Mouse (Mus musculus): ENCODE measurements around the gene Bcr.

The Bcr gene

GRCm38 (mm10) chr10:75184826-75185225, 124.4 kb downstream of the Bcr start:
- no peak for DNase-seq (ENCODE audit: low read depth)

DNA sequence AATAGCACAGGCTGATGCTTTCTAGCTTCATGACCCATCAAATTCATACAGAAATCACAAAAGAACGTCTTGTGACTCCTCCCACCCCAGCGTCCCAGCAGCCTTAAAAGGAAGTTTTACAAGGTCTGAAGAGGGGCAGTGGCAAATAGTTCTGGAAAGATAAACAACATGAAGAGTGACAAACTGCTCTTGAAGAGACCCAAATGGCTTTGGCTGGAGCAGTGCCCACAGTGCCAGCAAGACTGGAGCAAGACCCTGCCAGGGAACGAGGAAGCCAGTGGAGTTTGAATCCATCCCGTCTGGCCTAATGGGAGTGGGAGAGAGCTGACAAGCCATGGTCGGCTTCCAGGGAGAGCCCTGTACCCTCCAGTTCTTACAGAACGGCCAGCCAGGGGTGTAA, 126.2 kb downstream of the Bcr start:
- DNase-seq (ENCODE audit: low read depth), result no peak

- no peak for DNase-seq (ENCODE audit: low read depth)
Observed at GRCm38 (mm10) chr10:75187366-75188056, 127.1 kb downstream of the Bcr start.

GRCm38 (mm10) chr10:75191647-75192046, 131.3 kb downstream of the Bcr start:
- DNase-seq (ENCODE audit: low read depth), result peak; percentile 25

GRCm38 (mm10) chr10:75197817-75198216, 137.4 kb downstream of the Bcr start:
- DNase-seq (ENCODE audit: low read depth), result no peak

DNA sequence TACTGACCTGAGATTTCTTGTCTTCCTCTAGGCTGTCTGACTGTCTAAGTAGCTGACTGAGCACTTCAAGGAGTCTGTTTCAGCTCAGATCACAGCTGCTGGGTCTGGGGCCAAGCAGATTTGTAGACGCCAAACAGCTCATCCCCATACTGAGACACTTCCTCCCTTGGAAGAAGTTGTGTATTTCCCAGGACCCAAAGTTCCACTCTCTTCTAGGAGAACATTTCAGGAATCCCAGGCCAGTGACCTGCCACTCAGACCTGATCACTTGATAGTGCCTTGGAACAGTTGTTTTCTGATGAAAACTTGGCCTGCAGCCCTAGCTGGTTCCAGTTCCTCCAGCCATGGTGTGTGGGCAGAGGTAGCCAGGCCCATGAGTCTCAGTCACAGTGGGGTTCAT, 140.3 kb downstream of the Bcr start:
- no peak for DNase-seq (ENCODE audit: low read depth)

DNA sequence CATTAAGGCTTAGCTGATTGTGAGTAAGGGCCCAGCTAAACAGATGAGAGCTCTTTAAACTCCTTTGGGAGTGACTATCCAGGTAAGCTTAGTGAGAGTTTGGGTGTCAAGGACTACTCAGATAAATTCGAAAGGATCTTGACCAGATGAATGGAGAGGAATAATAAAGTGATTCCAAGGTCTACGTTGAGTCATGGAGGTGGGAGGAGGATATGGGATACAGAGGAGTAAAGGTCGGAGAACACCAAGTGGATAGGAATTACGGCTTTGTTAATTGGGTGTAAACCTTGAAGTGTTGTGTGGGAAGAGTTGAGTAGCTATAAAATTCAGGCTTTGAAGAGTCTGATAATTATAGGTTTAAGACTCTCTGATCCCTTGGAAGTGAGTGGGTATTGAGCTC, 145.8 kb downstream of the Bcr start:
- no peak for DNase-seq (ENCODE audit: low read depth)

DNA sequence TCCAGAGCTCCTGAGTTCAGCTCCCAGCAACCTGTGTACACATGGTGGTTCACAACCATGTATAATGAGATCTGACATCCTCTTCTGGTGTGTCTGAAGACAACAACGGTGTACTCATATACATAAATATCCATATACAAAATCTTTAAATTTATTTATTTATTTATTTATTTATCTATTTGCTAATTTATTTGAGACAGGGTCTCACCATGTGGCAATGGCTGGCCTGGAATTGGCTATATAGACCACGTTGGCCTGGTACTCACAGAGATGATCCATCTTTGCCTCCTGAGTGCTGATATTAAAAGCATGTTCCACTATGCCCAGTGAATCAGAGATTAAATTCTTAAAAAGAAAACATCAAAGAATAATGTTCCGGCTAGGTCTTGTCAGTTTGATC, 150.4 kb downstream of the Bcr start:
- DNase-seq (ENCODE audit: low read depth), result no peak

- DNase-seq (ENCODE audit: low read depth), result peak; percentile 99
Observed at GRCm38 (mm10) chr10:75211807-75212645, 151.6 kb downstream of the Bcr start, which contains the start of gene Specc1l. TSS of gene Specc1l (plus strand) at chr10:75212073.

GRCm38 (mm10) chr10:75212981-75213380, 152.6 kb downstream of the Bcr start:
- DNase-seq (ENCODE audit: low read depth), result no peak

- DNase-seq (ENCODE audit: low read depth), result no peak
Observed at GRCm38 (mm10) chr10:75220722-75221121, 160.3 kb downstream of the Bcr start.

- no peak for DNase-seq (ENCODE audit: low read depth)
Observed at GRCm38 (mm10) chr10:75221936-75222610, 161.7 kb downstream of the Bcr start.

GRCm38 (mm10) chr10:75222611-75222998, 162.2 kb downstream of the Bcr start:
- peak; percentile 58 for DNase-seq (ENCODE audit: low read depth)

DNA sequence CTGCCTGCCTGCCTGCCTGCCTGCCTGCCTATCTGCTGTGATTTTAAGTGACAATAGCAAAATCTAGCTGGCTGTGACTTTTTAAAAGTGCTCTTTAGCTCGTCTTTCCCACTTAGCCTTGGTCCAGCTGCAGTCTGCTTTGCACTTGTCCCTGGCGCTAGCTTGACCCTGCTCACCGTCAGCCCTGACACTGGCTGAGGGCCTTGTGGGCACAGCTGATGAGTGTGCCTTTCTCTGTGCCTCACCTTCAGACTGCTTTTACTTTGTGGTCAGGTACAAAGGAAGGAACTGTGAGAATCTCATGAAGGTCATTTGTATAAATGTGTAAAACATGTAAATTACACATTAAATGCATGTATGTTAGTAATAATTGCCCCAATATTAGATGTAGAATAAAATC, 163.8 kb downstream of the Bcr start:
- no peak for DNase-seq (ENCODE audit: low read depth)

DNA sequence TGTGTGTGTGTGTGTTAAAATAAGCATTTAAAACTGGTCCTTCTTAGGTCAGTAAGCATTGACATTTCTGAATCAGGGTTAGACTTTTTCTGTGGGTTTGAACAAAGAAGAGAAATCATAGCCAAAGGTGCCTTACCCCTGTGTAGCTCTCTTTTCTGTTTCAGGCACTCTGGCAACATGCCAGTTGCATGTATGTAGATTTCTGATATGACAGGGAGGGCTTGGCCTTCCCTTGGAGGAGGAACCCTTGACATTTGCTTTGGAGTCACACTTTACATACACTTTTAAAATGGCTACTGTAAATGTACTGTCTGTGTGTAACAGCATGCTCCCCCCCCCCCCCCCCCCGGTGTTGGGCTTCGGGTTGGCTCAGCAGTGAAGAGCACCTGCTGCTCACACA, 164.2 kb downstream of the Bcr start:
- peak; percentile 30 for DNase-seq (ENCODE audit: low read depth)

DNA sequence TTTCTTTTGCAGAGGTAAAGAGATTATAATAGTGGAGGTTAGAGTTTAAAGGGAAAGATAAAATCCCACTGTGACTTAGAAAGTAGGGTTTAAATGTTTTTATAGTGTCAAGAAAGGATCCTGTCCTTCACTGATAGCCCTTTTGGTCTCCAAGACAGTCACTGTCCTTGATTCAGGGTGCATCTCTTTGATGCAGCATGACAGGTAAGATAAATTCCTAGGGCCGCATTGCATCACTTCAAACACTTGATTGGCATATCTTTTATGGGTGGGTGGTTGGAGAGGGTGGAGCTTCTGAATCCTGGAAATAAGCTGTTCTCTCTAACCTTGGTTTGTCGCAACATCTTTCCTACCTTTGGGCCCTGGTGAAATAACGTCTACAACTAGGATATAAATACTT, 167.0 kb downstream of the Bcr start:
- no peak for DNase-seq (ENCODE audit: low read depth)

DNA sequence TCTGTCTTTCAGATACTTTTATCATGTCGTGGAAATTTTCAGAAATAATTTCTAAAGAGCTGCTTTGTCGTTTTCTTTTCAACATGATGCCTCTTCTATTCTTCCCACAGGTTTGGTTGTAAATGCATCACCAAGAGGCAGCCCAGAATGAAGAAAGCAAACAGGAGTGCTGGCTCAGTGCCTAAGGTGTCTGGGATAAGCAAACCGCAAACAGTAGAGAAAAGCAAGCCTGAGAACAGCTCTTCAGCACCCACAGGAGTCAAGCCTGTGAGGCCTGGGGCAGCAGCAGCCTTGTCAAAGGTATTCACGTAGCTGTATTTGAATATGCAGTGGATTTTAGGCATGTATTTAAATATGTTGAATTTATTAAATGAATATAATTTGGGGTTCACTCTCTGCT, 170.2 kb downstream of the Bcr start:
- no peak for DNase-seq (ENCODE audit: low read depth)

DNA sequence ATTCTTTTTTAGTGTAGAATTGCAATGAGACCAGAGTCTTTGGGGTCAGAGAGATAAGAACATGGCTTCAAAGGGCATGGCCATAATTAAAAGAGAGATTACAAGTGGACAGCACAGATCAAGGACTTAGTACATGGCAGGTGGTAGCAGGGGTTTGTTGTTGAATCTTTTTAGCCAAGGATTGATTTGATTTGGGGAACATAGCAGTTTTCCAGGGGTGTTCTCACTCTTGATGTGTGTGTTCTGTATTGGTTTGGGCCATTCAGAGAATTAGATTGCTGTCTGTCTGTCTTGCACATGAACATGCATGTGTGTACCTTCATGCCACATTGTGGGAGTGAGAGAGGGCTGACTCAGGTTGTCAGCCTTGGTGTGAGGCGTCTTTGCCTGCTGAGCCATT, 171.5 kb downstream of the Bcr start:
- no peak for DNase-seq (ENCODE audit: low read depth)

GRCm38 (mm10) chr10:75232612-75233155, 172.3 kb downstream of the Bcr start:
- DNase-seq (ENCODE audit: low read depth), result no peak

DNA sequence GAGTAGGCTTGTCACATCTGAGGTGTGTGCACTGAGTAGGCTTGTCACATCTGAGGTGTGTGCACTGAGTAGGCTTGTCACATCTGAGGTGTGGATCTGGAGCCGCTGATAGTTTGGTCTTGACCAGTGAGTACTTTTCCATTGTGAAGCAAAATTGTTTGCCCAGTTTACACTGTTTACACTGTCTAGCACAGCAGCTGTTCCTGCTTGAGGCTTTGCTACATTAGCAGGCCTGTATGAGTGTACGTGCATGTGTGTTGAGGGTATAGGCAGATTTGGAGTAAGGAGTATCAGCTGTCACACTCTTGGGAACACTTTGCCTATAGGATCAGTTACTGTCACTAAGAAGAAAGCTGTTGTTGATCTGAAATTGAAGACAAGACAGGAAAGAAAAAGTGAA, 173.1 kb downstream of the Bcr start:
- DNase-seq (ENCODE audit: low read depth), result no peak

Data from naive thymus-derived CD4-positive, alpha-beta T cell, adult 2 months (primary cell).